Mouse (Mus musculus): ENCODE data around the gene Zc3h18.
A peak's percentile ranks its signal among the peaks of the same experiment; 100 is the strongest.

Gene Zc3h18

GRCm38 (mm10) chr8:122347811-122348552 lies 28.4 kb upstream of the Zc3h18 start:
- peak; percentile 96 for DNase-seq (ENCODE audit: low read depth, low spot score)

DNA sequence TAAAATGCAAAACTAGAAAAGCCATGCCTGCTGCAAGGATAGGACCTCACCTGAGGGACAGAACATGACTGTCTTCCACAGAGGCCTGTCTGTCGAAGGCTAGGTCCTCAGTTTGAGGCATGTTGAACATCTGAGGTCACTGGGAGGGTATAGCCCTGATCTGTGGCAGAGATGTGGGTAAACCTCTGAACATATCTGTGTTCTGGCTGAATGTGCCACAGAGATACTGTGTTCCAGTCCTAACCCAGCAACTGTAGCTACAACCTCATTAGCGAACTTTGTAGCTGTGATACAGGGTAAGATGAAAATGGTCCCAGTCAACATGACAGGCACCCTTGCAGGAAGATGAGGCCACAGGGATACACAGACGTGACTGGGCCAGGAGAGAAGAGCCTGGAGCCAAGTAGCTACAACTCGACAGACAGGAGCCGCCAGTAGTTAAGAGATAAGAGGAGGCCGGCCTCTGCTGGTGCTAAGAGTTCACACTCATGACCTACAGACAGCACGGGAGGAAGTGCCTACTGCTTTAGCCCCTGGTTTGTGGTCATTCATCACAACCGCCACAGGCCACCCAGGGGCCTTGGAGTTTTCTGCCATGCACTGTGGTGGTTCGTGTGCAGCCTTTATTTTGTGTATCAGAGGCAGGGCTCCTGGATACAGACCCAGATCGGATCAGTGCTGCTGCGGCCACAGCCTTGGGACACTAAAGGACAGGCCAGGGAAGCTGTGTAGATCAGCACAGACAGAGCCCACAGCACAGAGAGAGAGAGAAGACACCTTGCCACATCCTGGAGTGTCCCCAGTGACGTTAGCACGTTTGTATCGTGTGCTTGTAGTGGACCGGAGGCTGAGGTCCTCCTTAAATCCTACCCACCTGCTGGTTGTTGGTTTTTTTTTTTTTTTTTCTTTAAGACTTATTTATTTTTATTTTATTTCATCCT lies 26.8 kb upstream of the Zc3h18 start:
- no peak for DNase-seq (ENCODE audit: low read depth, low spot score)

GRCm38 (mm10) chr8:122350309-122351089 lies 25.9 kb upstream of the Zc3h18 start:
- no peak for DNase-seq (ENCODE audit: low read depth, low spot score)

GRCm38 (mm10) chr8:122354157-122354556 lies 22.3 kb upstream of the Zc3h18 start:
- no peak for DNase-seq (ENCODE audit: low read depth, low spot score)

GRCm38 (mm10) chr8:122355642-122356606 lies 20.5 kb upstream of the Zc3h18 start:
- DNase-seq (ENCODE audit: low read depth, low spot score): peak; percentile 69

- DNase-seq (ENCODE audit: low read depth, low spot score): no peak
Measured at GRCm38 (mm10) chr8:122357202-122357601, 19.2 kb upstream of the Zc3h18 start.

- DNase-seq (ENCODE audit: low read depth, low spot score): no peak
Measured at GRCm38 (mm10) chr8:122357641-122358040, 18.8 kb upstream of the Zc3h18 start.

GRCm38 (mm10) chr8:122359111-122359775 lies 17.2 kb upstream of the Zc3h18 start:
- peak; percentile 69 for DNase-seq (ENCODE audit: low read depth, low spot score)

- no peak for DNase-seq (ENCODE audit: low read depth, low spot score)
Measured at GRCm38 (mm10) chr8:122360696-122361416, 15.6 kb upstream of the Zc3h18 start, which contains the start of gene Trhr2. Trhr2 (minus strand) TSS chr8:122360746.

- no peak for DNase-seq (ENCODE audit: low read depth, low spot score)
Measured at GRCm38 (mm10) chr8:122362271-122362670, 14.1 kb upstream of the Zc3h18 start.

- no peak for DNase-seq (ENCODE audit: low read depth, low spot score)
Measured at GRCm38 (mm10) chr8:122362967-122363366, 13.4 kb upstream of the Zc3h18 start.

DNA sequence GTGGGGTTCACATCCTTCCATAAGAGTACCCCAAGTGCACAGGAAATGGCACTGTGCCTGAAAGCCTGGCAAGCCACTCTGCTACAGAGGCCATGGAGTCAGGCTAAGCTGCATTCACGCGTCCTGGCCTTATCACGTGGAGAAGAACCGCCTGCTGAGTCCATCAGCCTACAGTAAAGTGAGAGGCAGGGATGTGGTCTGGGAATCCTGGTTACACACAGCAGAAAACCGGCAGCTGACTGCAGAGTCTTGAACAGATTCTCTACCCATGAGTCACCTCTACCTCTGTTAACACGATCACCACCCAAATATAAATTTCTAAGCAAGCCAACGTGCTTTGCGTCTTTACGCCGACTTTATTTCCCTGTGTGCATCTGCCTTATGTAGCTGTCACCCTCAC lies 7.9 kb upstream of the Zc3h18 start:
- peak; percentile 77 for DNase-seq (ENCODE audit: low read depth, low spot score)

GRCm38 (mm10) chr8:122369665-122370064 lies 6.7 kb upstream of the Zc3h18 start:
- DNase-seq (ENCODE audit: low read depth, low spot score): peak; percentile 87

DNA sequence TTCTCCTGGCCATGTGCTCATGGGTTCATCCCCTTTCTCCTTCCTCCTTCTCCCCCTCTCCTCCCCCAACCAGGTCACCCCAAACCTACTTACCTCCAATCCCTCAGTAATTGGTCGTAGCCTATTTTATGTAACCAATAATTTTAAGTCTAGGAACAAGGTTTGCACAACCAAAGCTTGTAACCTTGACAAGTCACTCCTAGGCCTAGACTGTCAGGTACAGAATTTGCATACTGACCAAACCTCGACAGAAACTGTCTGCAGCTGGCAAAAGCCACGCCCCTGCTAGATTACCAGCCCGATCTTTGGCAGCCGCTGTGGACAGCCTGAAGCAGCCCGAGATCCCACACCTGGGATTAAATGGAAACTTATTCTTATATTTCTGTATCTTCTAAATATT lies 4.7 kb upstream of the Zc3h18 start:
- no peak for DNase-seq (ENCODE audit: low read depth, low spot score)

- no peak for DNase-seq (ENCODE audit: low read depth, low spot score)
Measured at GRCm38 (mm10) chr8:122375320-122375719, 1.1 kb upstream of the Zc3h18 start.

GRCm38 (mm10) chr8:122375751-122376364 lies 551 bp upstream of the Zc3h18 start:
- no peak for DNase-seq (ENCODE audit: low read depth, low spot score)

DNA sequence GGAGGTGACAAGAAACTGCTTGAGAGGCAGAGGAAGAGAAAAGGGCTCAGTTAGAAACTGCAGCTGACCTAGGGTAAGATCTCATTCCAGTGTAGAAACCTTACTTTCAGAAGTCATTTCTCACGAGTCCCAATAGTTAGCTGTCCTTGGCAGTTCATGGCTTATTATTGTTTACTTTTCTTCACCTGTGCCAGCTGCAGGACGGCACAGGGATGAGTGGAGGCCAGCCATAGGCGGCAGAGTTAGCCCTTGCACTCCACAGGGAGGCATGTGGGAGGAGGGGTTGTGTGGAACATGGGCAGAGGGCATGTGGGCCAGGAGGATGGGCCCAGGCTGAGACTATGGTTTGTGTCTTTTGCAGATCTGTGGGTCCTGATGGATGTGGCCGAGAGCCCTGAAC lies 6.6 kb downstream of the Zc3h18 start:
- DNase-seq (ENCODE audit: low read depth, low spot score): no peak

GRCm38 (mm10) chr8:122389357-122389756 lies 12.9 kb downstream of the Zc3h18 start:
- DNase-seq (ENCODE audit: low read depth, low spot score): peak; percentile 33

DNA sequence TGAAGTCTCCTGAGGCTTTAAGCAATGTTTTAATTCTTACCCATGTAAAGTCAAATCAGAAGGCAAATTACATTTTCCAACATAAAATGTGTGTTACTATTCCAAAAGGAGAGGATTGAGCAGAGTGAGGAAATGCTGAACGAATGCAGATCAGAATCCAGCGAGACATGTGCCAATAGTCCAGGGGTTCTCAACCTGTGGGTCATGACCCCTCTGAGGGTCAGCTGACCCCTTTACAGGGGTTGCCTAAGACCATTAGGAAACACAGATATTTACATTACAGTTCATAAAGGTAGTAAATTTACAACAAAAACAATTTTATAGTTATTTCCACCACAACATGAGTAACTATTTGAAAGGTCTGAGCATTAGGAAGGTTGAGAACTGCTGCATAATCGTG lies 14.3 kb downstream of the Zc3h18 start:
- no peak for DNase-seq (ENCODE audit: low read depth, low spot score)

Measured in 3T3-L1 (cell line).